Mouse (Mus musculus) spleen, adult 2 months (tissue): ENCODE results near the gene Grid1. TPM values are rescaled to one million over a fixed set of nuclear protein-coding genes. Genes with fewer than 3 reads are reported as not detected.

Experiments used
- DNase-seq, 2 experiments: peaks; one replicate each; pipeline versions ENCODE4 v3.0.0 to v3.0.0-alpha.2; 2012 to 2021; ENCODE audit warnings: low spot score in 2 of 2, low read depth in 1 of 2
- H3K27ac ChIP-seq: fragments of 200-500 bp; 2 replicates; pipeline ENCODE4 v1.5.1; 2012; ENCODE audit warnings: low read length, inconsistent platforms; ENCODE audit not compliant: insufficient read depth
- H3K27me3 ChIP-seq: fragments of 200-500 bp; 2 replicates; pipeline ENCODE4 v1.6.1; 2012; ENCODE audit warnings: mild to moderate bottlenecking, moderate library complexity, low read length, inconsistent platforms; ENCODE audit not compliant: control insufficient read depth, insufficient read depth
- H3K36me3 ChIP-seq: fragments of 200-500 bp; 2 replicates; pipeline ENCODE4 v1.6.1; 2012; ENCODE audit warnings: mild to moderate bottlenecking, low read length, inconsistent platforms; ENCODE audit not compliant: control insufficient read depth, insufficient read depth
- H3K4me1 ChIP-seq: fragments of 200-500 bp; 2 replicates; pipeline ENCODE4 v1.6.1; 2011; ENCODE audit warnings: inconsistent platforms; ENCODE audit not compliant: control insufficient read depth, insufficient read depth, insufficient read length
- H3K4me3 ChIP-seq: fragments of 200-500 bp; 2 replicates; pipeline ENCODE4 v1.5.1; 2011; ENCODE audit warnings: mild to moderate bottlenecking, inconsistent platforms; ENCODE audit not compliant: insufficient read depth, insufficient read length; ENCODE audit errors: extremely low read depth
- CTCF ChIP-seq: fragments of 200-500 bp; IDR thresholded peaks from 2 replicates; pipeline ENCODE4 v1.5.1; 2011; ENCODE audit warnings: mild to moderate bottlenecking, inconsistent platforms; ENCODE audit not compliant: insufficient read depth, insufficient read length, insufficient replicate concordance; ENCODE audit errors: extremely low read depth
- POLR2A ChIP-seq: fragments of 200-500 bp; IDR thresholded peaks from 2 replicates; pipeline ENCODE4 v1.6.1; 2011; ENCODE audit warnings: low read depth, low read length, inconsistent platforms
- WGBS: fragments of 180-500 bp; shearing (Covaris S2); methylation state at CpG from one replicate; pipeline ENCODE4 v1.1.7; 2018; 5-methylcytosine and 5-hydroxymethylcytosine counted together
- polyA plus RNA-seq: library from polyadenylated mRNA; depleted of rRNA; stranded (reverse); fragments of >200 nt; gene quantifications from 2 replicates; pipeline ENCODE4 v1.2.3, GENCODE M21; 2012

Gene Grid1
- polyA plus RNA-seq, 1 experiment = 0.02 TPM

DNA sequence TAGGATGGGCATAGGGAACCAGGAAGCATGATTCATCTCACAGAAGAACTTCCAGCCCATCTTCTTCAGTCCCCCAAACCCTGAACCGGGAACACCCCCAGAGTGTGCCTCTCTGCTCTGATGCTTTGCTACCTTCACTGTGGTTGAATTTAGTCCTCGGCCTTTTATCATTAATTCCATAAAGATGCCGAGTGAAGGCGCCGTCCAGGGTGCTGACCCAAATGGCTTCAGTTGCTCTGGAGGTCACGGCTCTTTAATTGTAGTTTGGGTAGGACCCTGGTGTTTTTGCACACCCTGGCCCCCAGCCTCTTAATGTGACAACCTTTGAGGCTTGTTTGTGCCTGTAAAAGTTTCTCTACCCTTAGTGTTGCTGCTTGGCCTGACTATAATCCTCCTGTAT, 128.3 kb downstream of the Grid1 start:
- Histone ChIP-seq H3K36me3 (no peaks in the 10 kb centered on the region), H3K4me3 (no peak overlapping the region), H3K27ac (no peak overlapping the region), H3K4me1 (no peaks in the 10 kb centered on the region), H3K27me3 (no peaks in the 10 kb centered on the region)
- no peak for TF ChIP-seq POLR2A
- no peak for TF ChIP-seq CTCF
- WGBS = 85% methylated on average over 6 of the region's 6 CpGs
- no peak for DNase-seq

DNA sequence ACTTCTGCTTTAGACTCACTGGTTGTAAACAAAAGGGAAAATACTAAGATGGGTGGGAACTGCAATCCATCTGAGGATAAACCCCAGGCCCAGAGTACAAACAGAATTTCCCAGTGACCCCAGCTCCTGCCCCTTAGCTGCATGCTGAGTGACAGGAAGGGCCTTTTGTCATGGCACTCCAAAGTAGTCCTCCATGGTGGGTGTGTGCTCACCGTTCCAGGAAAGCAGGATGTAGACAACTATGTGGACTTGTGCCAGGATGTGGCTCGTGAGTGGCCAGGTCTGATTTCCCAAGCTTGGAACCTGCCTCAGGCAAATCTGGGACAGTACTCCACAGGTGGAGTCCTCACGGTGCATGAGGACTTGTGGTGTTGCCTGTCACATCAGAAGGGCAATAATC, 132.4 kb downstream of the Grid1 start:
- TF ChIP-seq POLR2A (no peak), CTCF (no peak)
- Histone ChIP-seq H3K4me1 (no peaks in the 10 kb centered on the region), H3K27me3 (no peaks in the 10 kb centered on the region), H3K27ac (no peak overlapping the region), H3K4me3 (no peak overlapping the region), H3K36me3 (no peaks in the 10 kb centered on the region)
- no peak for DNase-seq
- 49% methylated on average over 3 of the region's 3 CpGs for WGBS

GRCm38 (mm10) chr14:34953566-34953965, 133.7 kb downstream of the Grid1 start:
- Histone ChIP-seq H3K4me3 (no peak overlapping the region), H3K27ac (no peak overlapping the region), H3K27me3 (no peaks in the 10 kb centered on the region), H3K36me3 (no peaks in the 10 kb centered on the region), H3K4me1 (no peaks in the 10 kb centered on the region)
- TF ChIP-seq CTCF (no peak), POLR2A (no peak)
- DNase-seq = no peak
- WGBS = 91% methylated on average over 9 of the region's 9 CpGs

DNA sequence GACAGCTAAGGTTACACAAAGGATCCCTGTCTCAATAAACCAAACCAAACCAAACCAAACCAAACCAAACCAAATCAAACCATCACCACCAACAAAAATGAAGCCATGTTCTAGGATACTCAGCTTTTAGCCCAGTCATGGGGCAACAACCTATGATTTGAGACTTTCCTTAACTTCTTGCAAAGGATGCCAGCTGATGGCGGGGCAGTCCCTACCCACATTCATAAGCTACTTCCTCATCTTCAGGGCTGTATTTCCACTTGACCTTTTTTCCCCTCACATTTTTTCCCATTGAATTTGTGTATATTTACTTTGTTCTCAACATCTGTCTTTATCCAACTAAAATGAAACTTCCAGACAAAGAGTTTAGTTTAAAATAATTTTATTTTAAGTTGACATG, 135.8 kb downstream of the Grid1 start:
- Histone ChIP-seq H3K4me3 (no peak overlapping the region), H3K27ac (no peak overlapping the region), H3K4me1 (no peaks in the 10 kb centered on the region), H3K27me3 (no peaks in the 10 kb centered on the region), H3K36me3 (no peaks in the 10 kb centered on the region)
- DNase-seq = no peak
- WGBS = 85% methylated on average over 1 of the region's 1 CpGs
- TF ChIP-seq POLR2A (no peak), CTCF (no peak)

DNA sequence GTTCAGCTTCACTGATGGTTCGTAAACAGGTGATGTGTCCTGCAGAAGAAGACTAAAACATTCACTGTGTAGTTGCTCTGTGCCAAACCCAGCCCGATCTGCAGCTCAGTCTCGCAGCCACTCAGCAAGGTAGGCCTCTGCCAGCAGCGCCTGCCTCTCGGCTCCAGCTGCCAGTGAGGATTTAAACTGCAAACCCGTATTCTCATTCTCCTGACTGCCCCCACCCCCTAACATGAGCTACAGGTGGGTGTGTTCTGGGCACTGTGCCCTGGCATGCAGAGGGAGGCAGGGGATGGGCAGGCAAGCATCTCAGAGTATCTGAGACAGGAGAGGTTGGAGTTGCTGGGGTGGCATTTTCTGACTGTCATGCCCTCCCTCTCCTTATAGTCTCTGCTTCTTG, 140.3 kb downstream of the Grid1 start:
- WGBS = 69% methylated on average over 6 of the region's 6 CpGs
- H3K4me1 ChIP-seq = no peaks in the 10 kb centered on the region
- no peak for TF ChIP-seq CTCF
- no peak for TF ChIP-seq POLR2A
- no peaks in the 10 kb centered on the region for H3K36me3 ChIP-seq
- H3K4me3 ChIP-seq = no peak overlapping the region
- H3K27ac ChIP-seq = no peak overlapping the region
- H3K27me3 ChIP-seq = no peaks in the 10 kb centered on the region
- DNase-seq = no peak

DNA sequence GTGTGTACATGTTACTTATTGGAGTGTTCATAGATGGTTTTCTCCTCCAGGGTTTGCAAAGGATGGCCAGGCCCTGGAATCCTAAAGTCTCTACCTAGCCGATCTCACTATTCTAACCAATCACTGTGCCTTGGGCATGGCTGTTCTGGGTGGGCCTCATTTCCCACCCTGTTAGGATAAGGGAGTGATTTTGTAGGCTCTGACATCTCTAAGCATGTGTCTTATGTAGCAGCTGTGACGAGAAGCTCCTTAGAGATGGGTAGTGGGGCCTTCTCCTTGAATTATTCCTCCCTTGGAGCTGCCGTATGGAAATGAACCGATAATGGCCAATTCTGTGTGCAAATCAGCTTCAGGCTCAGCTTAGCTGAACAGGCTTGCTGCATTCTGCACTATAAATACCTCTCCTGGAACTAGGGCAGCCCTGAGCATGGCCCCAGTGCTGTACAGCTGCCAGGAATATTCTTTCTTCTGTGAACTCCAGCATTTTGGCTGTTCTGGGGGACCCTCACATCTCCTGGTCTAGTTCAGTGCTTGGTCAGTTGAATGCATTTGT, 143.8 kb downstream of the Grid1 start:
- WGBS = 91% methylated on average over 4 of the region's 4 CpGs
- no peak overlapping the region for H3K4me3 ChIP-seq
- no peaks in the 10 kb centered on the region for H3K27me3 ChIP-seq

GRCm38 (mm10) chr14:34969102-34969819, 149.4 kb downstream of the Grid1 start:
- no peak for DNase-seq
- H3K4me1 ChIP-seq = no peaks in the 10 kb centered on the region
- TF ChIP-seq CTCF (no peak), POLR2A (no peak)
- H3K4me3 ChIP-seq = no peak overlapping the region
- no peak overlapping the region for H3K27ac ChIP-seq
- 57% methylated on average over 6 of the region's 6 CpGs for WGBS
- H3K27me3 ChIP-seq = no peaks in the 10 kb centered on the region
- no peaks in the 10 kb centered on the region for H3K36me3 ChIP-seq

More for the DNA sequence above, 143.8 kb downstream of the Grid1 start:
- no peak for DNase-seq
- no peak overlapping the region for H3K27ac ChIP-seq
- no peaks in the 10 kb centered on the region for H3K36me3 ChIP-seq
- H3K4me1 ChIP-seq = no peaks in the 10 kb centered on the region
- TF ChIP-seq POLR2A = no peak
- no peak for TF ChIP-seq CTCF
